Mouse (Mus musculus): ENCODE measurements at regions not wholly inside any gene's neighbourhood (a gene's known extent, or its start where the extent isn't known, plus 50 kb on each side); places are given as distances from the start of the nearest gene placed in this dataset.

DNA sequence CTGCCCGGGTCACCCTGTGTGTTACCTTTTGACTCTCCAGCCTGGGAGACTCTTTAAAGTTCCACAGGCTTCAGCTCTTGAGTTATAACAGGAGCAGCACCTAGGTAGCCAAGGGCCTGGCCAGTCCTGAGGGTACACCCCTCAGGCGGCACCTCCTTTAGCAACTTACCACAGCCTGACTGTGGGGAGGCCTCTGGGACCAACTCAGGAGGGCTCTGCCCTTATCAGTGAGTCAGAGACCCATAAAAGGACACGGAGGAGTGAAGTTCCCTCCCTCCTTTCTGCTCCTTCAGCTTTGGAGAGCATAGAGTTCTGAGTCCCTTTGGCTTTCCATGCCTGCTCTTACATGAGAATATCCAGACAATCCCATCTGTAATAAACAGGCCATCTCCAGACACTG lies 222.5 kb upstream of the Msx2 start:
- Histone ChIP-seq H3K27me3 (ENCODE audit: insufficient read depth, low read length) (no peaks in the 10 kb centered on the region), H3K36me3 (ENCODE audit: insufficient read depth) (no peaks in the 10 kb centered on the region), H3K4me1 (ENCODE audit: insufficient read depth) (no peaks in the 10 kb centered on the region), H3K9me3 (ENCODE audit: low read depth, low read length) (no peaks in the 10 kb centered on the region), H3K4me3 (ENCODE audit: low read depth, low read length) (no peak overlapping the region), H3K9ac (no peak overlapping the region), H3K4me2 (no peak overlapping the region), H3K27ac (ENCODE audit: low read depth) (no peak overlapping the region)
- ATAC-seq (ENCODE audit: insufficient read depth): no peak
- DNase-seq: no peak
- WGBS: 38% methylated on average over 3 of the region's 3 CpGs
- TF ChIP-seq CTCF (IDR thresholded peaks at IDR 0.05; ENCODE audit: low read depth): no peak

- no peak overlapping the region for H3K9ac ChIP-seq
- no peaks in the 10 kb centered on the region for H3K27me3 ChIP-seq (ENCODE audit: insufficient read depth, low read length)
- TF ChIP-seq CTCF (IDR thresholded peaks at IDR 0.05; ENCODE audit: low read depth): no peak
- DNase-seq: peak; percentile 15
- H3K4me3 ChIP-seq (ENCODE audit: low read depth, low read length): peak overlapping the region; percentile 5; the same call in 1 of the 2 replicates
- H3K4me1 ChIP-seq (ENCODE audit: insufficient read depth): no peaks in the 10 kb centered on the region; the same call in 1 of the 2 replicates
- peak overlapping the region; percentile 54 for H3K4me2 ChIP-seq
- 26% methylated on average over 8 of the region's 8 CpGs for WGBS
- H3K9me3 ChIP-seq (ENCODE audit: low read depth, low read length): no peaks in the 10 kb centered on the region
- H3K27ac ChIP-seq (ENCODE audit: low read depth): no peak overlapping the region
- no peaks in the 10 kb centered on the region for H3K36me3 ChIP-seq (ENCODE audit: insufficient read depth)
- no peak for ATAC-seq (ENCODE audit: insufficient read depth)
These were observed 216.1 kb upstream of the Msx2 start for GRCm38 (mm10) chr13:53688934-53689333.

GRCm38 (mm10) chr13:53688489-53688888 lies 215.6 kb upstream of the Msx2 start:
- no peak for ATAC-seq (ENCODE audit: insufficient read depth)
- Histone ChIP-seq H3K27ac (ENCODE audit: low read depth) (no peak overlapping the region), H3K4me3 (ENCODE audit: low read depth, low read length) (peak overlapping the region; percentile 5; the same call in 1 of the 2 replicates), H3K36me3 (ENCODE audit: insufficient read depth) (no peaks in the 10 kb centered on the region), H3K9ac (no peak overlapping the region), H3K4me1 (ENCODE audit: insufficient read depth) (no peaks in the 10 kb centered on the region; the same call in 1 of the 2 replicates), H3K27me3 (ENCODE audit: insufficient read depth, low read length) (no peaks in the 10 kb centered on the region), H3K4me2 (peak overlapping the region; percentile 54), H3K9me3 (ENCODE audit: low read depth, low read length) (no peaks in the 10 kb centered on the region)
- DNase-seq: peak; percentile 92
- TF ChIP-seq CTCF (IDR thresholded peaks at IDR 0.05; ENCODE audit: low read depth): peak; percentile 96
- WGBS: 7% methylated on average over 13 of the region's 13 CpGs

- no peak for DNase-seq
- whole genome bisulfite sequencing: 60% methylated on average over 5 of the region's 5 CpGs
- no peak overlapping the region for H3K27ac ChIP-seq (ENCODE audit: low read depth)
These were observed 211.6 kb upstream of the Msx2 start for GRCm38 (mm10) chr13:53684498-53684897.

DNA sequence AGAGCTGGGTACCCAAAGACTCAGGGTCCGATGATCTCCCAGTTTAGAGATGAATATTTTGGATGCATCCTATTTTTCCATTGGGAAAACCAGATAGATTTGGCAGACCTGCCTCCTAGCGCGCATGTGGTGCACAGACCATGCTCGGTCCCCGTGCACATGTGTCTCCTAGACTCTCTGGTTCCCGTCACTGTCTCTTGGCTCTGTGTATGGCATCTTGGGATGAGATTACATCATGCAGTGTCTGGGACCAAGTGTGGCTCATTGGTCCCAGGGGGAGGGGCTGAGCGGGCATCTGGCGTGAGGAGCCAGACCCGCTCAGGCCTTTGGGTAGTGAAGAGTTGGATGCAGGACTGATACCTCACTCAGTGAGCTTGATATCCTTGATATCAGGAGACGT lies 204.3 kb upstream of the Msx2 start:
- Histone ChIP-seq H3K27ac (ENCODE audit: low read depth) (no peak overlapping the region), H3K9ac (no peak overlapping the region), H3K9me3 (ENCODE audit: low read depth, low read length) (no peaks in the 10 kb centered on the region), H3K4me1 (ENCODE audit: insufficient read depth) (no peaks in the 10 kb centered on the region), H3K4me2 (no peak overlapping the region), H3K36me3 (ENCODE audit: insufficient read depth) (no peaks in the 10 kb centered on the region), H3K4me3 (ENCODE audit: low read depth, low read length) (no peak overlapping the region), H3K27me3 (ENCODE audit: insufficient read depth, low read length) (no peaks in the 10 kb centered on the region)
- 91% methylated on average over 10 of the region's 10 CpGs for WGBS
- ATAC-seq (ENCODE audit: insufficient read depth) (no peak), DNase-seq (no peak)
- no peak for TF ChIP-seq CTCF (IDR thresholded peaks at IDR 0.05; ENCODE audit: low read depth)

More at GRCm38 (mm10) chr13:53684498-53684897, 211.6 kb upstream of the Msx2 start:
- Histone ChIP-seq H3K4me1 (ENCODE audit: insufficient read depth) (no peaks in the 10 kb centered on the region; the same call in 1 of the 2 replicates), H3K27me3 (ENCODE audit: insufficient read depth, low read length) (no peaks in the 10 kb centered on the region), H3K36me3 (ENCODE audit: insufficient read depth) (no peaks in the 10 kb centered on the region), H3K9ac (no peak overlapping the region), H3K4me3 (ENCODE audit: low read depth, low read length) (no peak overlapping the region), H3K4me2 (no peak overlapping the region), H3K9me3 (ENCODE audit: low read depth, low read length) (no peaks in the 10 kb centered on the region)
- no peak for ATAC-seq (ENCODE audit: insufficient read depth)
- no peak for TF ChIP-seq CTCF (IDR thresholded peaks at IDR 0.05; ENCODE audit: low read depth)

GRCm38 (mm10) chr13:53670361-53670760 lies 197.5 kb upstream of the Msx2 start:
- no peaks in the 10 kb centered on the region for H3K9me3 ChIP-seq (ENCODE audit: low read depth, low read length)
- TF ChIP-seq CTCF (IDR thresholded peaks at IDR 0.05; ENCODE audit: low read depth): no peak
- WGBS: 13% methylated on average over 19 of the region's 19 CpGs
- peak; percentile 74 for ATAC-seq (ENCODE audit: insufficient read depth)
- peak; percentile 75 for DNase-seq
- no peak overlapping the region for H3K4me3 ChIP-seq (ENCODE audit: low read depth, low read length)
- peak overlapping the region; percentile 48 for H3K4me2 ChIP-seq
- no peak overlapping the region for H3K27ac ChIP-seq (ENCODE audit: low read depth)
- H3K9ac ChIP-seq: no peak overlapping the region
- no peaks in the 10 kb centered on the region for H3K27me3 ChIP-seq (ENCODE audit: insufficient read depth, low read length)
- H3K4me1 ChIP-seq (ENCODE audit: insufficient read depth): no peaks in the 10 kb centered on the region
- H3K36me3 ChIP-seq (ENCODE audit: insufficient read depth): no peaks in the 10 kb centered on the region

GRCm38 (mm10) chr13:53667518-53667917 lies 194.6 kb upstream of the Msx2 start:
- DNase-seq (no peak), ATAC-seq (ENCODE audit: insufficient read depth) (no peak)
- H3K27ac ChIP-seq (ENCODE audit: low read depth): no peak overlapping the region
- no peaks in the 10 kb centered on the region for H3K4me1 ChIP-seq (ENCODE audit: insufficient read depth)
- no peak overlapping the region for H3K4me2 ChIP-seq
- no peak for TF ChIP-seq CTCF (IDR thresholded peaks at IDR 0.05; ENCODE audit: low read depth)
- no peaks in the 10 kb centered on the region for H3K36me3 ChIP-seq (ENCODE audit: insufficient read depth)
- WGBS: 97% methylated on average over 4 of the region's 4 CpGs
- H3K4me3 ChIP-seq (ENCODE audit: low read depth, low read length): no peak overlapping the region
- H3K9me3 ChIP-seq (ENCODE audit: low read depth, low read length): no peaks in the 10 kb centered on the region
- no peaks in the 10 kb centered on the region for H3K27me3 ChIP-seq (ENCODE audit: insufficient read depth, low read length)
- H3K9ac ChIP-seq: no peak overlapping the region

- WGBS: 96% methylated on average over 2 of the region's 2 CpGs
- TF ChIP-seq CTCF (IDR thresholded peaks at IDR 0.05; ENCODE audit: low read depth): peak; percentile 25
- Histone ChIP-seq H3K9ac (no peak overlapping the region), H3K27ac (ENCODE audit: low read depth) (no peak overlapping the region), H3K27me3 (ENCODE audit: insufficient read depth, low read length) (no peaks in the 10 kb centered on the region), H3K4me3 (ENCODE audit: low read depth, low read length) (no peak overlapping the region), H3K4me1 (ENCODE audit: insufficient read depth) (no peaks in the 10 kb centered on the region), H3K4me2 (no peak overlapping the region), H3K36me3 (ENCODE audit: insufficient read depth) (no peaks in the 10 kb centered on the region), H3K9me3 (ENCODE audit: low read depth, low read length) (no peaks in the 10 kb centered on the region)
- no peak for DNase-seq
- ATAC-seq (ENCODE audit: insufficient read depth): no peak
These were observed 192.7 kb upstream of the Msx2 start for GRCm38 (mm10) chr13:53665592-53665991.

Measured in lung, embryonic 14.5 days (tissue).